Mouse (Mus musculus) layer of hippocampus, postnatal 14 days (tissue): ENCODE measurements at regions not wholly inside any gene's neighbourhood (a gene's known extent, or its start where the extent isn't known, plus 50 kb on each side); places are given as distances from the start of the nearest gene placed in this dataset.

Experiments used
- DNase-seq, 2 experiments: peaks; one replicate each; pipeline ENCODE4 v3.0.0; 2021 to 2022; ENCODE audit warnings: low spot score in 2 of 2, mixed read lengths in 1 of 2

DNA sequence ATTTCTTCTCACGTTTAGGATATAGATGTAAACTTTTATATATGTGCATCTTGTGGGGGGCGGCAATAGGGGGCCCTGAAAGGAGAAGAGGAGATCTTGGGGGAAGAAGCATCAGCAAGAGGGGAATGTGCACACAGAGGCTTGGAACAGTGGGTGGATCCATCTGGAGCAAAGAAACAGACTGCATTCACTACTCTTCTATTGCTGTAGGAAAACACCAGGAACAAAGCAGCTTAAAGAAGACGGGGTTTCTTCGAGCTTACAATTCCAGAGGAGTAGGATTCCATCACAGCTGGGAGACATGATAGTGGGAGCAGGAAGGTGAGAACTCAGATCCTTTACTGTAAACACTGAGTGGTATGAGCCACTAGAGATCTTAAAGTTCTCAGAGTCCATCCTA, 444.9 kb upstream of the BB014433 start:
- DNase-seq, result no peak

DNA sequence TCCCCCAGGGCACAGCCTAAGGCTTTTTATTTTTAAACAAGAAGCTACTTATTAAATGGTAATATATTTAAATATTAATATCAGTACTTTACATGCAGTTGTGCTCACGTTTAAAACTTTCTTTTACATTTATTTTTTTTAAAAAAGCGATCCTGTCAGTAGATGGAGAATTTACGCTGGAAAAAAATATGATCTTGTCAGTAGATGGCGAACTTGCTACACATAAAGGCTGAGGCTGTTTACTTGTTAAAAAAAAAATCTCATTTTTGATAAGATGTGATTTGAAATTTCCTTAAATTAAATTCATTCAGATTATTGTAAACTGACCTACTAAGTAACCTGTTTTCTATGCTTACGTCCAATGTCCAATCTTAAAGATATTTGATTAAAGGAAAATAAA, 441.7 kb upstream of the BB014433 start:
- DNase-seq, result no peak

DNA sequence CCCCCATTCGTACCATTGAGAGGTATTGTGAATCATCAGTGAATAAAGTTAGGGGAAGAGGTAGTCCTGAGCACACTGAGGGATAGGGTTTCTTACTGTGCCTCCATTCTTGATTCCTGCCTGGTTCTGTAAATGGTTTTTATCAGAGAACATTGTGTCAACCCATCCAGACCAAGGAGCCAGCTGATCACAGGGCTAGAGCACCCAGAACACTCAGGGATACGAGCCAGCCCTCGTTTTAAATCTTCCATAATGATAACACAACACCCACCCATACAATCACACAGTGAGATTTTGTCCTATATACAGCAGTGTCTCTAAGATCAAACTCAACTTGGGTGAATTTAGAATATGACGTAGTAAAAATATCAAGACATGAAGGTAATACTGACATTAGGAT, 424.7 kb upstream of the BB014433 start:
- DNase-seq, result no peak

DNA sequence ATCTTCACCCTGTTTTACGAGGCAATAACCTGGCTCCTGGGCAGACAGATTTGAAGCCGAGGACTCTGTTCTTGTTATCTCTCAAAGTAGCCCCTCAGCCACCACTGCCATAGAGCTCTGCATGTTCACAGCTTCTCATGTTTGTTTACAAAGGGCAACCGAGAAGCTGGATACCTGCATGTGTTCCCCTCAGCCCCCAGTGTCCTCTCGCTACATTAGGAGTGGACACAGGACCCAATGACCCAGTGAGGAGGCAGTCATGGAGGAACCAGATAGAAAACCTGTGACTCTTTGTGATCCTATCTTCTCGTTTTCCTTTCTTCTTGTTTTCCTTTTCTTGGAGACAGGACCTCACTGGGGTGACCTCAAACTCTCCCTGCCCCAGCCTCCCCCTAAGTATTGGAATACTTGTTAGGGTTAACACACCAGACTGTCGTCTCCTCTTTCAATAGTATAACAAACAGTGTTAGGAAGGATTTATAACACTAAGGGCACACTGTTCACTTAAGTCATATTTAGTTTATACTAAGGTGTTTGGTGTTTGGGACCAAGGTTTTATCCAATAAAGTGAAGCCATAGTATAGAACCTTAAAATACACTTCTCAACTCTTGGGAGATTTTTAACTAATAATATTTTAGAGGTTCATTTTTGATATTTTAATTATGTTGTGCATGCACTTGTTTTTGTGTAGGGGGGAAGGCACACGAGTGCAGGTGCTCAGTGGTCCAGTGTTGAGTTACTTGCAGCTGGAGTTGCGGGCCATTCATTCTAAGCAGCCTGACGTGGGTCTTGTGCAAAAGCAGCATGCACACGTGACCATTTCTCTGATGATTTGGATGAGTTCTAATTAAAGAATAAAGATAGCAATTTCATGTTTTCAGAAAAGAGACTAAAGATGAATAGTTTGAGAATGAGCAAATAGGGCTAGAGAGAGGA, 422.9 kb upstream of the BB014433 start:
- DNase-seq, result no peak

DNA sequence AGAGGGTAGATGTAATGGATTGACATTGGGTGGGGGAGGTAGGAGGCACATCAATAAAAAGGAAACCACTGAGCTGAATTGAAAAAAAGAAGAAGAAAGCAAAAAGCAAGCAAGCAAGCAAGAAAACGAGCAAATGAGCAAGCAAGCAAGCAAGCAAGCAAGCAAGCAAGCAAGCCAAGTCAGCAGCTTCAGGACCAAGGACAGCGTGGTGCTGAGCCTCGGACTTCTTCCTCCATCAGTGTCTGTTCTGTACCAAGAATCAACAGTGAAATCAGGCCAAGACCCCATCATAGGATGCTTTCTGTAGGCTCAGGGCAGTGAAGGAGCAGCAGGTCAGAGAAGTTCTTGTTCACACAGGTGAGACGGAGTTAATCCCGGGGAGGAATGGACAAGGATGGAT, 392.7 kb upstream of the BB014433 start:
- no peak for DNase-seq

DNA sequence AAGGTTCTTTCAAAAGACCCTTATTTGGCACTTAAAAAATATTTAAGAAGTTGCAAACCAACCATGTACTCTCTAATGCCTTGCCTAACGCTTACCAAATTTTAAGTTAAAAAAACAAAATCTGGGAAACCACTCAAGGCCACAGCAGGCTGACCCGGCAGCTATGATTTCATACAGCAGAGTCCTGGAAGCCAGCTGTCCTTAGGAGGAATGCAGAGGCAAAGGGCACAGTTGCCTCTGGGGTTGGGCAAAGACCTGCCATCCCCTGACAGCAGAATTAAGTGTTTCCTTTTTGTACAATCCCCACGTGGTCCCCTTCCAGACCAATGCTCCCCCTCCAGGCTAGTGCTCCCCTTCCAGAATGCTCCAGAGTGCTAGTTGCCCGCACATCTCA, 348.8 kb upstream of the BB014433 start:
- no peak for DNase-seq

DNA sequence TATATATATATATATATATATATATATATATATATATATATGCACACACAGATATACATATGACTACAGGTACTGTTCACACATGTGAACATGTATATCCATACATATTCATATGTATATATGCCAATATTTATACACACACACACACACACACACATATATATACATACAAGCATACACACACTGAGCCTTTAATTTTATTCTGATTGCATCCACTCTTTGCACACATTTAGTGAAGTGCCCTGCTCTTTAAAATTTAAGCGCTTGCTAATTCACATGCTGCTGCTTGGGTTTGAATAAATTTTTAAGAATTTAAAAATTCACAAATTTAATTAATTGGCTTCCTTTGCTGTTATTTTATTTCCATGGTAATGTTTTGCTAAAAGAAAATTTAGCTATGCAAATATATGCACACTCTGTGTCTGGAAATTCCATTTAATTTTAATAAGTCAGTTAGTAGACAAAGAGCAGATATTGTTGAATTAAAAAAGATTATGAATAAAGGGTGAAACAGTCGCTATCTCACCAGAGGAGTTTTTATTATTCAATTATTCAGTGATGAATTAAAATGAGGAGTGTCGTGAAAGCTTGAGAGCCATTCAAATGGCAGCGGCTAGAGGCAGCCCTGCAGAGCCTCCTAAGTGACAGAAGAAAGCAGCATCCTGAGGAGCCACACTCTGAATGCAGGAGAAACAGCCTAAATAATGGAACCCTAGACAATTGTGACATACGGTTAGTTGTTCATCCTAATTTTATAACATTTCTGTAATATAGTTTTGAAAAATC, 348.3 kb upstream of the BB014433 start:
- no peak for DNase-seq

DNA sequence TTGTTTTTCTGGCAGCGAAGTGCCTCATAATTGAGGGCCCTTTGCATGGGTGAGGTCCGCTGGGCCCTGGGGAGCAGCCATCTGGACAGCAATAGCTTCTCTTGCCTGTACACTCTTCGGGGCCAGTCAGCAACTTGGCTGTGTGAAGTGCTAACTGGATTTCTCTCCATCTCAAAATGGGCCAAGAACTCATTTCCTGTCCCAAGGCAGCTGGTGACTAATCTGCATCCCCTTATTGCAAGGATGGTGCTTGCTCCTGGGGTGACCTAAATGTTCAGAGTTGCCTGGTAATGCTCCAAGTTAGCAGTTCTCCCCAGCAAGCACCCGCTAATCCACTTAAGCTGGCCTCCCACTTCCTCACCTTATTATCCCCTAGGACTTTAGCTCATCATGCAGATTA, 346.2 kb upstream of the BB014433 start:
- peak in 1 of 2 experiments; percentile 44 for DNase-seq

DNA sequence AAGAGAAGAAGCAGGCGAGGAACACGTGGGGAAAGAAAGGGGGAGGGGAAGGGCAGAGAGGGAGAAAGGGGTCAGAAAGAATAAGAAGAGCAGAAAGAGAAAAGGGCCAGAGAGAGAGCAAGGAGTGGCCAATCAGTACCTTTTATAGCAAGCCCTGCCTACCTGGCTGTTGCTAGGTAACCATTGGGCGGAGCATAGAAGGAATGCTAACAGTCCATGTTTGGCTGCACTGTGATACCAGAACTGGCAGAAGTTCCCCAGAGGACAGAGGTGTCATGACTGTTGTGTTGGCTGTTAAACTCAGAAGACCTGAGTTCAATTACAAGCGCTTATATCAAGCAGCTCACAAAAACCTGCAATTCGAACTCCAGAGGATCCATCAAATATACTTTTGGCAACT, 342.9 kb upstream of the BB014433 start:
- DNase-seq, result no peak

DNA sequence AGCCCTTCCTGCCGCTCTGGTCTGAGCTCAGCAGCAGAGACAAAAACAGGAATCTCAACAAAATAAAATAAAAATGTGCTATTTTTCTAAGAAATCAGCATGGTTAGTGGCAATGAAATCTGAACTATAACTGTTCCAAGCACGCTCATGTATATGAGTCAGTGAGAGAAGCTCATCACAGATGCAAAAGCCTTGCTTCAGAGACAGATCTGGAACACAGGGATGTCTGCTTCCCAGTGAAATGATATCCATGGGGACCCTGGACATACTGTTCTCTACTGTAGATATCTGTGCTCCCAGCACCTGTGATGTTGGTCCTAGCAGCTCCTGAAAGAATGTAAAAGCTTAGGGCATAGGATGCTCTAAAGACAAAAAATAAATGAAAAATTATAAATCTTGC, 321.2 kb upstream of the BB014433 start:
- no peak for DNase-seq

DNA sequence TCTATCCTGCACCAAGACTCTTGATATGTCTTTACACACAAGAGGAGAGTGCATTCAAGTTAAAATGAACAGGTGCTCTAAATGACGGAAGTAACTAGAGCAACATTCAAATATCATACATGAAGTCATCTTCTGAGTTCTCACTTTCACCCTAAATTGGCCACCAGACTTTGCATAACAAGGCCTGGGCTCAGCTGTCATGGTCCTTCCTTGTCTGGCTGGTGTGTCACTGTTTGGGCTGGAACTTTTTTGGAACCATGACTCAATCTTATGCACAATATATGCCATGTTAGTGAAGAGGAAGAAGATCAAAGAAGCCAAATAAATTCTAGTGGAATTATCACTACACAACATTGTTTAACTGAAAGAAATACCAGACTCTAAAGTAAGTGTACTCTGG, 318.7 kb upstream of the BB014433 start:
- DNase-seq, result no peak

DNA sequence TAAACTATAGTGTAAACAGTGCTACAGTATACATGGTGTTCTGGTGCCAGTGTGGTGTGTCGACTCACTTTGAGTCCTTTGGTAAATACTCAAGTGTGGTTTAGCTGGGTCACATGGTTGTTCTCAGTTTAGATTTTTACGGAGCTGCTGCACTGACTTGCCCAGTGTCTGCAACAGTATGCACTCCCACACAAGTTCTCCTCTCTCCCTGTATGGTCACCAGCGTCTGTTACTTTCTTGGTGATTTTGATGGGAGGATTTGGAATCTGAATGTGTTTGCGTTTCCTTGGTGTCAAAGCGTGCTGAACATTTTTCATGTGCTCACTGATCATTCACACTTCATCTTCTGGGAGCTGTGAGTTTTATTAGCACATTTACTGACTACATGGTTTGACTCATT, 298.3 kb upstream of the BB014433 start:
- no peak for DNase-seq

DNA sequence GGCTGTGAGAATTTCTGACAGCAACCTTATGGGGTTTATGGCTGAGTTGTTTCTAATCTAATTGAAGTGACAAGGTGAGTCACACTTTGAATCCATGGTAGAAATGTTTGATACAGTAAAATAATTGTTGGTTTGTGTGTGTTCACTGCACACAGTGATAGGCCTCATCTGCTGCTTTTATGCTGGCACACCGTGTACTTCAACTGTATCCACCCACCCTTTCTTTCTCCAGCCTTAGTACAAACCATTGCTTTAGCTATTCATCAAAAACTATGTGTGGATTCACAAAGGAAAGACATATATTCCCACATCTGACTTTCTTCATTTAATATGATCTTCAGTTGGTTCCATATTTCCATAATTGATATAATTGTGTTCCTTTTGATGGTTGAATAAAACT, 297.7 kb upstream of the BB014433 start:
- no peak for DNase-seq

DNA sequence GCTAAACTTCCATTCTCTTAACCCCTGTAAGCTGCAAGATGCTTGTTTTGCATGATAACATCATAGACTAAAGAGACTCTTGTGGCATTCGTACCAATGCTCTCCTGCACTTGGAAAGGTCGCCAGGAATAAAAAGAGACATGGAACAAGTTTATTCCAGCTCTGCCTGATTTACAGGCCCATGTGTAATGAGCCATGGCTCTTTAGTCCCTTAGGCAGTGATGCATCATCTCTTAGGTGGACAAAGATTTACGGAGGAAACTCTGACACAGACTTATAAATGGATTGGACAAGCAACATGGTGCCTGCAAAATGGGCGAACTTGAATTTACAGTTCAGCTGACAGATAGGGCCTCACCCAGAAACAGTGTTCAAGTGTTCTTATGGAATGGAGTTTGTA, 288.7 kb upstream of the BB014433 start:
- DNase-seq, result no peak

DNA sequence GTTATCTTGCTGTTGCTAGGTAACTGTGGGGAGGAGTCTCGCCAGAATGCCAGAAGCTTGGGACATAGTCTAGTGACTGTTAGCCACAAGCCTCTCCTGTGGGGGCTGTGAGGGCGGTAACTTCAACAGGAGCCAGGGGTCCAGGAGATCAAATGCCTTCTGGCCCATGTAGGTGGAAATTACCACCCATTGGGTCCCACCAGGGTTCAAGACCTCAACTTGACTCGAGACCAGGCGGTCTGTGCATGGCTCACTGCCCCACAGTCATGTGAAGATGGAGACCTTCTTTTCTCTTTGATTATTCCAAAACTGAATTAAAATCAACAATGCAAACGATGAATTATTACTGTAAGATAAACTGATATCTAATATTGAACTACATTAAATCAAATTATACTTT, 281.4 kb upstream of the BB014433 start:
- no peak for DNase-seq

DNA sequence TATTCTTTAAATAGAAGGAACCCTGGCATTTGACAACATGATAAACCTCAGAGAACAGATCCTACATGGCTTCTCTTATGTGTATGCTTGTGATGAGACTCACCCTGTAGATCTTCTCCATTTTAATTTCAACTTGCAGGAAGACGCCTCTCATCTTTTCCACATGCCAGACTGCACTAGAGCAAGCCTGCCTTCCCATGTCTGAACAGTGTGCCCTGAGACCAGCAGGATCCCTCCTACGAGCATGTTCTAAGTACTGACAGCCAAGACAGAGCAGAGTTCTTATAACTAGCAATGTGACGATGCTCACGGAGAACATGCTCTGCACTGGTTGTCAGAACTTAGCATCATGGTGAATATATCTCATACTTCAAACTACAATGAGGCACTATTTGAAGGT, 277.5 kb upstream of the BB014433 start:
- peak in 1 of 2 experiments; percentile 15 for DNase-seq

DNA sequence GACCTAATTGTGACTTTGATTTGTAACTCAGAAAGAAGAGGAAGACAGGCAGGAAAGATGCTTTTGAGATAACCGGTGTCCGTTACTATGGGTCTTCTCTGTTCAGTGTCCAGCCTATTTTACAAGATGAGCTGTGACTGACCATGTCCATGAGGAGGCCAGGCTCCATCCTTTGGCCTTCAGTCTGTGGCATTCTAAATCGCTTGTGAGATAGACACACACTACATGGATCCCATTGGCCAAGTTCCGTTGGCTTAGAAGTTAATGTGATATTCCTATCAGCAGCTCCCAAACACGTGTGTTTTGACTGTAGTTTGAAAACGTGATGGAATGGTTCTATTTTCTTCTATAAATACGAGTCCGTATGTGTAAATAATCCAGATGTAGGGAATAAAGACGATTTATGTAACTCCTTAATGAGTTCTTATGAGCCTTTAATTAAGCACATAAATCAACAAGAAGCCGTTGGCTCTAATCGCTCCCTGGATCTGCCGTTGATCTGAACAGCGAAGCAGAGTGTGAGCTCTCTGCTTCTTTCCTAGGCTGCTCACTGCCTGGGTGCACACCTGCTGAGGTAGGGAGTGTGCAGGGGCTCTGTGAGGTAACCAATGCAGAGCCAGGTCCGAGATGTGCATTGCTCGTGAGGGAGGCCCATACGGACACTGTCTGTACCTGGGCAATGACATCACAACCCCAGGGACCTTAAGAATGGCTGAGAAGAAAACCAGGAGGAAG, 272.4 kb upstream of the BB014433 start:
- no peak for DNase-seq

DNA sequence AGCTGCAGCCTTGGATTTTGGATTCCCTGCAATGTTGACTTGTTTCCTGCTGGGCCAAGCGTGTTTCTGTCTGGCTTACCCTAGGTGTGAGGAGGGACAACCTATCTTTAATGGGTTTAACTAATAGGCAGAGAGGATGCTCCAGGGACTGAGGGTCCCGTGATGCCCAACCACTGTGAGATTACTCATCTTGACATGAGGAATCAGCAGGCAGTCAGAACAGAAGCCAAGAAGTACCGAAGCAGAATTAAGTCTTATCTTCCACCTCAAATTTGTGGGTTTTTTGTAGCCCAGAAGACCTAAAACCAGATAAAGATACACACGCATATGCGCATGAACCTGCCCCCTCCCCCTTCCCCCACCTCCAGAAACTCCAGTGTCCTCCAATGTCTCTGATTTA, 267.6 kb upstream of the BB014433 start:
- no peak for DNase-seq

DNA sequence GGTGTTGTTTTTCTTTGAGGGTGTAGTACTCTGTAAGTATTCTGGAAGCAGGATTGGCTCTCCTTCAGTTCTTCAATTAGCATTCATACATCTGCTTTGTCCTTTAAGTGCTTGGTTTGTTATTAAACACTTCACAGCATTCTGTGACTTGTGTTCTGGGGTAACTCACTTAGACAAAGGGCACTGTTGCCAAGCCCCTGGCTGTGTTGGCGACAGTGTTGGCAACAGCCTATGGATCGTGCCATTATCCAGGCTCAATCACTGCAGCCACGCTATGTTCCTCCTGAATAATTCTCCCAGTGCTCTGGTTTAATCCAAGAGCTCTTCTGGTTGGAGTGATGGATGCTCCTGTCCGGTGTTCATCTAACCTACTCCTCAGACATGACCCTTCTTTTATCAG, 265.6 kb upstream of the BB014433 start:
- no peak for DNase-seq

DNA sequence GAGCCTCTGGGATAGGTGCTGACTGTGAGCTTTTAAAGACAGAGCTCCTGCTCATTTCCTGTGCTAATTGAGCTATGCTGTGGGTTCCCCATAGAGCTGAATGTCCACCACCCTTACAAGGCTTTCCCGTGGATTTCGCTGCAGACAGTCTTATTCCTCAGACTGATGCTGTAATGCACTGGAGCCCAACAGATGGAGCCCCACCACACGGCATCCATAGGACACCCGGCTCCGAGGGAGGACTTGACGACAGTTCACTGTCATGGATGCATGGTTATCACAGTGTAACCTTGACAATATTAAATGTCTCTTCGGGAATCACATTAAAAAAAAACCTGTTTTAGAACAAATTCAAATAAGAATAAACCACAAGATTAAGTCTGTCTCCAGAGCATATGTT, 265.2 kb upstream of the BB014433 start:
- DNase-seq, result no peak

DNA sequence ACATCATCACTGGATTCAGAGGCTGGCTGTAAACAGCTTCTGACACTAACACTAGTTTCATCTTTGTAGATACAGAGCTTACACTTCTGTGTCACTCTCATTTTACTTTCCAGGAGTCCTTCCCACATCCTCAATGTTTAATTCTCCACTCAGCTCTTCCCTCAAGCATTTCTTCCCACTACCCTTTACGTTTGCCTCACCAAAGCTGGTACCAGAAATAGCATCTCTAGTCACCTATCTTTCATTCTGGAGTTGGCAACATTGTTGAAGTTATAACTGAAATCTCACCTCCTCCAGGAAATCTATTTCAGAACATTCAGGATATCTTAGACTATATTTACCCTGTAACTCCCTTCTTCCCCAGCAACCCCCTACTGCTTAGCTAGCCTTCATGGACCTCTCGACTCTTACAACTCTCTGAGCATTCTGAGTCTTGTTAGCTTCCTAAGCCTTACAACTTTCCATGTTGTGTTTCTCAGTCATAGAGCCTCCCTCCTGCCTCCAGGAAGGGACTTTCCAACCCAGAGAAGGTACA, 258.3 kb upstream of the BB014433 start:
- DNase-seq, result no peak

DNA sequence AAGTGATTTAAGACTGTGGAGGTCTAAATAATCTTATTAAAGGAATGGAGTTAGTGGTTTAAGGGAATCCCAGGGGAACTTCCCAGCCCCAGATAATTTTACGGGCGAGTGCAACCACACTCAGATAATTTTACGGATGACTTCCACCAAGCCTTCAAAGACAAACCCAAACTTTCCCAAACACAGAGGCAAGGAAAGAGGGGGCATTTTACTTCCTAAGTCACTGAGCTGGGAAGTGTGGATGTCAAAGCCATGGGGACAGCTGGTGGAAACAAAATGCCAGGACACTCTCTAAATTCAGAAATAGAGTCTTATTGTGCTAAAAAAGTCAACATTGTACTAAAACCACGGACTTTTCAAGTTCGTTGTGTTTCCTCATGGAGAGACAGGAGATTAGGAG, 227.9 kb upstream of the BB014433 start:
- no peak for DNase-seq
